Mouse (Mus musculus) granulocyte monocyte progenitor cell, adult 5-6 weeks (primary cell): ENCODE measurements around the gene Iah1. TPM values are rescaled to one million over a fixed set of nuclear protein-coding genes. Genes with fewer than 3 reads are reported as not detected.
A peak's percentile ranks its signal among the peaks of the same experiment; 100 is the strongest.

Experiments used
- ATAC-seq: replicated peaks from 2 replicates; pipeline ENCODE4 v1.8.0; 2016; ENCODE audit warnings: mild to moderate bottlenecking, moderate TSS enrichment, inconsistent platforms; ENCODE audit not compliant: poor library complexity, severe bottlenecking
- total RNA-seq, 2 experiments: library from RNA; stranded (forward) in 1 of 2; stranded (reverse) in 1 of 2; fragments of 200-712, 200-1000 nt in 1 of 2; fragments of >200 nt in 1 of 2; fragmentation: Nextera tagmentation in 1 of 2; gene quantifications; 2 replicates each; pipeline ENCODE4 v1.2.3; 2014 to 2017

Iah1 gene
- 39.0 and 46.8 TPM in 2 replicates for total RNA-seq (2014; fragmentation: Nextera tagmentation)
- 27.1 and 34.6 TPM in 2 replicates for total RNA-seq (2017)

DNA sequence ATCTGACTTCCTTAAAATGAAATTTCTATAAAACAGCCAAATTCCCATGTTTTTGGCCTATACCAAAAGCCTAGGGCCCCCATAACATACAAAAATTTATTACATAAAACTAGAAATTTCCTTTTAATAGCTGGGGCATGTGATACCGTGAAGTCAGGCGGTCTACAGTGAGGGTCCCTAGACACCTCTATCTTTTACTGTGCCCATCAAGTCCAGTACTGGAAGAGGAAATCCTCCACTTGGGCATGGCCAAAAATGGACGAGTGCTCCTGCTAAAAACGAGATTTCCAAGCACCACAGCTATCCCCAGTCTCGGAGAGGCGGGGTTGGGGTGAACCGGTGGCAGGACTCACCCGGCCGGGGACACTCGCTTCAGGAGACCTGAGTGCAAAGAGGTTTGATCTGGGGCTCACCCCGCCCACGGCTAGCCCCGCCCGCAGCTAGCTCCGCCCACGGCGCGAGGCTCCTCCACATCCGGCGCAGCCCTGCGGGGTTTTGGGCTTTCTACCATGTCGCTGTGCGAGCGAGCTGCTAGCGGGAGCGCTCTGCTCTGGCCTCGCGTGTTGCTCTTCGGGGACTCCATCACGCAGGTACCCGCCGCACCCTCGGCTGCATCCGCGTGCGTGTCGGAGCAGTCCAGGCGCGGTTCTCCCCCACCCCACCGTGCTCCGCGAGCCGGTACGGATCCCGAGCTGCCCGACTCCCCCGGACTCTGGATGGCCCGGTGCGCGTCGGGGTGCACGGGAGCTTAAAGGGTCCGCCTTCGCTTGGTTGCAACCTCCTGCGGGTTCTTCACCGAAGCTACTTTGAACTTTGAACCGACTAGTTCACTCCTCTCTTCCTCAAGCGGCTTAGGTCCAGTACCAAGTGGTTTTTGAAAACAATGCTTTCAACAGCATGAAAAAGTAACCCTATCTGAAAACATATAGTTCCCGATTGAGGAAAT lies at the start of gene Iah1:
TSS of gene Iah1 (plus strand) at position 467 of the 946 bp plus-strand sequence.
- peak; percentile 91 for ATAC-seq

DNA sequence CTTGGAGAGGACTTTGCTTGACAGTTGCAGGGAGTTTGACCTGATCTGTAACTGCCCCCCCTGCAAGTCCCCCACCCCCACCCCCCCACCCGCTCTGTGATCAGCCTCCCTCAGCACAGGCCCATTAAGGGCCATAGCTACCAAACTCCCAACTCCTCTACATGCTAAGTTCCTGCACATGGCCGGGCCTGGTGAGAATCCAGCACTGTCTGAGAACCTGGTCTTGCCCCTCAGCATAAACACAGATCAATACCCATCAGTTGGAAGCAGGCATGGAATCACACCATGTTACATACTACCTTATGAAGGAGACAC lies 49.4 kb upstream of the Iah1 start:
- no peak for ATAC-seq

DNA sequence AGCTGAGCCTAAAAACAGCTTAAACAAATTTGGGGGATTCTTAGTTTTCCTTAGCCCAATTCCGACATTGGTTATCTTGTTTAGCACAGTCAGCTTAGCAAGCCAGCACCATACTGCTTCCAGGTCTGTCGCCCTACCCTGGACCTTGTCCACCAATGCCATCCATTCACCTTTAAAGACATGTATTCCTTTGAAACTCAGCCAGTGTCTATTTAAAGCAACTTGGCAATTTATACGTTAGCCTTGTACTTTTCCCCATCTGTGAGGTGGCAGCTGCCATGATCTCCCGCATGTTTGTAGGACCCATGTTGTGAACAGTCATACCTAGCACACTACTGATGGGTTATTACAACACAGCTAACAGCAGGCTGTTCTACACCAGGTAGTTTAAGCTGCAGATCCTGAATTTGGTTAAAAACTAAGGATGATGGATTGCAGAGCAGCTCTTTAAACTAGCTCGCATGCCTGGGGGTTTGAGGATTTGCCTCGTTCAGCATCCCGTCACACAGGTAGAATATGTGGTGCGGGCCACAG lies 48.0 kb upstream of the Iah1 start:
- no peak for ATAC-seq

DNA sequence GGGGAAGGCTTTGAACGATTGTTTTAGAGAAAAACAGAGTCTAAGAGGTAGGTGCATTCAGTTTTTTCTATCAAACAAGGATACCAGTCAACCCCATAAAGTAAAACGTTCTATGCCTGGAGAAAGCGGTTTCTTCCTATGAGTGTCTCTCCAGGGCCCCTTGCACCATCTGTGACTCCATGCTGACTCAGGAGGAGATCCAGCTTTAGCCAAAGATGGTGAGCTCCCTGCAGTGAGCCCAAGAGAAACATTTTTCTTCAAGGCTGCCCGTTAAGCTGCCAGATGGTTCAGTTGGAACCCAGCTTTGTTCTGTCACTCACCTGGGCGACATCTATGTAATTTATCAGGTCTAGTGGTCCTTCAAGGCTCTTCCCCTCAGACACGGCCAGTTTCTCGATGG lies 41.7 kb upstream of the Iah1 start:
- ATAC-seq = no peak

DNA sequence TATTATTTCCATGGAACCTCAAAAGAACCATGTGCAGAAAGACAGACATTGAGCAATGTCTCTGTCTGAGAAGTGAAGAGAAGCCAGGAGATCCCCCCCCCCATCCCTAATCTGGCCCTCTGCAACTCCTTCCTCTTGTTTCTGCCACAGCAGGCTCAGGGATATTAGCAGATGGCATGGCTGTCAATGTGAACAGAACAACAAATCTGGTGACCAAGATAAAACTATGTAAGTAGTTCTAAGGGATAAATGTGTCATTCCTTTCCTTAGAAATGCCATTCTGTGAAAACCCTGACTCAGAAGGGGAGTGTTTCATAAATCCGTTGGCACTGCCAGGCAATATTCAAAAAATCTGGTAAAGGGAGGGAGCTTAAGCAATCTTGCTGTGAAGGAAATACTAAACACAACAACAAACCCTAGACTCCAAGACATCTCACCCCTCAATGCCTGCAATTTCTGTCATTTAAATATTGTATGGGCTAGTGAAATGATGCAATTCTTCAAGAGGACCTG lies 38.8 kb upstream of the Iah1 start:
- no peak for ATAC-seq

DNA sequence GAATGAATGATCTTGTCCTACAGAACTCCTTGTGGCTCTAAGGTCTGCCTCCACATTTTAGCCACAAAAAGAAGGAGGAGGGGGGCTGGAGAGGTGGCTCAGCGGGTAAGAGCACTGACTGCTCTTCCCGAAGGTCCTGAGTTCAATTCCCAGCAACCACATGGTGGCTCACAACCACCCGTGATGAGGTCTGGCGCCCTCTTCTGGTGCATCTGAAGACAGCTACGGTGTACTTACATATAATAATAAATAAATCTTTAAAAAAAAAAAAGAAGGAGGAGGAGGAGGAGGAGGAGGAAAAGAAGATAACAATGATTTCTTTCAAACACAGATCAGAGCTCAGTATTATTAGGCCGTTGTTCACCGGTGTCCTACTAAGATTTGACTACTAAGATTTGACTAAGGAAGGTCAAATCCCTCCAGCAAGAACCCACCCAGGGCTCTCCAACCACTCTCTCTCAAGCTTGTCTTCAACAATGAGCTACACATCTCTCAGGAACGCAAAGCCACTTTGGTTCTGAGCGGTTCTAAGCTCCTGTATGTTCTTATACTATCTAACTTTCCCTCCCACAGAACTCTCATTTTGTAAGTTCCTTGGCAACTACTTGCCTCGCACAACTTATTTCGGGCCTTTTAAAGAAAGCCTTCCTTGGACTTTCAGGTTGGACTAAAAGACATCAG lies 31.3 kb upstream of the Iah1 start, which contains the start of gene Cpsf3:
TSS of gene Cpsf3 (plus strand) at position 631 of the 681 bp plus-strand sequence.
- ATAC-seq = no peak

DNA sequence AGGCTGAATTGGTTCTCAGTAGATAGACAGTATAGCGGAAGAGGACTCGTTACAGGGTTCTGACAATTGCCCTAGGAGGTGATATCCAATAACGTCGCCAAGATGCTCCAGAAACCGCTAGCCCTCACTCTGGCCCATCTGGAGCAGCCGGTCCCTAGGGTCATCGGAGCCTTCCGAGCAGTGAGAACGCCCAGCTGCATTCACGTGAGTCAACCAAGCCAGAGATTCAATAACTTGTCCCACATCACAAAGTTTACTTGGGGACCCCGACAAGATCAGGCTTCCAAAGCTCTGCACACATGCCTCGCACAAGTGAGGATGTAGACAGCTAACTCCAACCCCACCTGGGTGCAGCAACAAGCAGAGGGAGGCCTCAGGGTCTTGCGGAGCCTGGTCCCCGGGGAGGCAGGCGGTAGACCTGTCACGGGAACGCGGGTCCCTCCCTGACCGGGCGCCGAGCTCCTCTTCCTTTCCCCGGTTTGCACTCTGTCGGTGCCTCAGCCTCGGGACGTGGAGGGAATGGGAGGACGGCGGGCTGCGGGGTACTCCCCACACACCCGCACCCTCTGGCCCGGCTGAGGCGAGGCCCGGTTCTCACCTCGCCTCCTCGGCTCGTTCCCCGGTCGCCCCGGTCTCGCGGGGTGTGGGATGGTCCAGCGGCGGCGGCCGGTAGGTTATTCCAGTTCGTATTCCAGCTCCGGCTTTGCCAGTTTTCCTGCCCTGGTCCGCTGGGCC lies 30.5 kb upstream of the Iah1 start:
- peak; percentile 45 for ATAC-seq

DNA sequence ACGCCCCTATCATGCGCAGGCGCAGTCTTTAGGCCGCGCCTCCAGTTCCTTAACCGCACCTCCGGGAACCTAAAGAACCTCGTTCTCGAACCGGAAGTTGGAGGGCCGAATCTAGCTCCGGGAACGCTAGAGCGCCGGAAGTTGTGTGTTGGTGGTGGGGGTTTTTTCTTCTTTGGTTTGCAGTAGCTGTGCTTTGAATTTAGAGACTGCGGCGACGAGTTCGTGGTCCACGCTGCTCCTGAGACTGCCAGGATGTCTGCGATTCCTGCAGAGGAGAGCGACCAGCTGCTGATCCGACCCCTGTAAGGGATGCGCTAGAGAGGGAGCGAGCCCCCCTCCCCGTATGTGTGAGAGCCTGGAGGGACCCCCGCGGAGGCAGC lies 30.0 kb upstream of the Iah1 start, which contains the start of gene Itgb1bp1:
TSS of gene Itgb1bp1 (minus strand) at position 42 of the 380 bp plus-strand sequence.
- peak; percentile 77 for ATAC-seq

DNA sequence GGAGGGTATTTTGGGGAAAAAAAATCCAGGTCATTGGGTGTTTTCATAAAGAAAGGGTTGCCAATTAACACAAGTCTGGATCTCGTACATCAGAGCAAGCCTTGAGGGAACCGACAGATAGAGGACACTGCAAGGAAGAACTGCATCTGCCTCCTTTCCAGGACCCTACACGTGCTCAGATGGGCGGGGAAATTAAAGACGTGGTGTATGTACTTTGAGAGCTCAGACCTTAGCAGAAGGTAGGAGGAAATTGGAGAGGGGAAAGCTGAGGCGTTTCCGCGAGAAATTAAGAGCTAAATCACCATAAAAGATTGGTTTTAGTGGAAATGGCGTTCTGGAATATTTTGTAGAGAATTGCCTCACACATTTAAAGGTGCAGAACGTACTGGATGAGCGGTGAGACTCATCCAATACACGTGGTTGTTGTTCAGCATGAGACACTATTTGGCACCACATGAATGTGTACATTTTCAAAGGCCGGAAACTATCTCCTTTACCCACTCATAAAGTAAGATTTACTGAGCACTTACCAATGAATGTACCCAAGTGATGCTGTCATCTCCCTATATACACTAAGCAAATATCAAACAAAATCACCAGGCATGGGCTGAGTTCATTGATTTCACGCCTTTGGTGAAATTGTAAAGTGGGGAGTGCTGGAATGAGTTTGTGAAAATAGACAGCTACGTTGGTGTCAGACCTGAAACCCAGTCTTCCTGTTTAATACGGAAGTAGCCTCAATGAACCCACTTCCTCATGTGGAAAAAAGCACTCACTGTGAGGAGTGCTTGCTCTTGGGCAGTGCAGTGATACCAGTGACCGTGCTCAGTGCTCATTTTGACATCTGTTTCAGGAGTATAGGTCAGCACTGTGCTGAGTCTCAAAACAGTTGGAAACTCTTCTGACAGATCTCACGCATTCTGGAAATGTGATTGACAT lies 29.2 kb upstream of the Iah1 start:
- ATAC-seq = peak; percentile 76

DNA sequence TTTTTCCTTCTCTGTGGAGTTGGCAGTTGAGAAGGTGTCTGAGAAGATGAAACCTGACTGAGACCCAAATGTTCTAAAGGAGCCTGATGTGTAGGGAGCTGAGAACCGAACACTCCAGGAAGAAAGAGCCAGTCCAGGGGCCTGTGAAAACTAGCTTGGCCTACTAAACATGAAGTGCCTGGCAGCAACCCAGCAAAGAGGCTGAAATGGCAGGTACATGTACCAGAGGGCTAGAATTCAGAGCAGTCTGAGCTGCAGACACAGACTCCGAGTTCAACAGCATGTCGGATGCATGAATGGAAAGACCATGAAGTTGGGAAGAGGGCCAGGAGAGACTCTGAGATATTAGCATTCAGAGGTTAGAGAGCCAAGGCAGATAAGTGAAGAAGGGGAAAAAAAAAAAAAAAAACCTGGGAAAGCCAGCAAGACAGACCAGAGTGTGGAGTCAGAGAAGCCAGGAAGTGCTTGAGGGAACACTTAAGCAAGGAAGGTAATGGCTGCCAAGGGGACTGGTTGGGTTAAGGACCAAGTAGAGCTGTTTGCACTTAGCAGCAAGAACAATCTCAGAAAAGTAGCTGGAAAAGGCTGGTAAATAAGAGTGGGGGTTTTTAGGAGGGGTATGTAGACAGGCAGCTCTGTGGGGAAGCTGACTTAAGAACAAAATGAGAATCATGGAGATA lies 27.3 kb upstream of the Iah1 start:
- no peak for ATAC-seq

DNA sequence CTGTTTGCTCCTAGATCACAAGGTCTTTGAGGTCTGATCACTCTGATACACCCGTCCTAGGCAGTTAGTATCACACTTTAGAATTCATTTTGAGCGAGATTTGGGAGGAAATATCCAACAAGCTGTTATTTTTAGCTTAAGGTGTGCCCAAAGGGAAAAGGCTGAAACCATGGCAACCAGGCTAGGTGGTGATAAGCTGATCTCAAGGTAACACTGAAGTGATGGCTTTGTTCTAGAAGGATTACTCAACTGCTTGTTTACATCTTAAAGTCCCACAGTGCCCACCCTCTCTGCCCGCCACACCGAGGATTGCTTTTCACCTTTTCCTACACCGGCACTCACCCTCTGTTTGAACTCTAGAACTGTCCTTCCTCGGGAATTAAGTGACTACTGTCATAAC lies 26.5 kb upstream of the Iah1 start:
- no peak for ATAC-seq

DNA sequence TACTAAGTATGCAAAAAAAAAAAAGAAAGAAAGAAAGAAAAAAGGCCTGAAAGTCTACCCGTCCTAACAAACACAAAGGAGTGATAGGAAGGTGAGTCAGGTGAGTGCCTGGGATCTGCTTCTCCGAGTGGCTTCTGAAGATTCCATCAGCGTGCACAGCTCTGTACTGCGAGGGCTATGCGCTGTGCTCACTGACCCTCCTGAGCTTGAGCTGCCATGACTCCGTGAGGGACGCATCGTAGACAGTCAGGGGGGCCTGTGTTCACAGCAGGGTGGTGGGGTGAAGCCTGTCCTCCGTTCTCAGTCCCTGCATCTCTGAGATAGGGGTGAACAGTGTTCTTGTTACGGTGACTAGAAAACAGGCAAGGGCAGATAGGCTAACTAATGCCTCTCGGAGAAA lies 17.3 kb upstream of the Iah1 start:
- no peak for ATAC-seq

DNA sequence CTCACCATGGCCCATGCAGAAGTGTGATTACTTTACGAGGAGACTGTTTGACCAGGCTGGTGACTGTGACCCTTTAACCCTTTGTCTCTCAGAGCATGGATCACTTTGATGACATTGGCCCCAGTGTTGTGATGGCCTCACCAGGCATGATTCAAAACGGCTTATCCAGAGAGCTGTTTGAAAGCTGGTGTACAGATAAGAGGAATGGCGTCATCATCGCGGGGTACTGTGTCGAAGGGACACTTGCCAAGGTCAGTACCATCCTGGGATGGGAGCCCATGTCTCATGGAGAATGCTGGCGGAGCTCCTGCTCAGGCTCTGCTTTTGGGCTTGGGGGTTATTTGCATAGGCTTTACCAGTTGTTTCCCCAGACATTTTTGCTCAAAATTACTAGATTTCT lies 14.9 kb upstream of the Iah1 start:
- no peak for ATAC-seq

DNA sequence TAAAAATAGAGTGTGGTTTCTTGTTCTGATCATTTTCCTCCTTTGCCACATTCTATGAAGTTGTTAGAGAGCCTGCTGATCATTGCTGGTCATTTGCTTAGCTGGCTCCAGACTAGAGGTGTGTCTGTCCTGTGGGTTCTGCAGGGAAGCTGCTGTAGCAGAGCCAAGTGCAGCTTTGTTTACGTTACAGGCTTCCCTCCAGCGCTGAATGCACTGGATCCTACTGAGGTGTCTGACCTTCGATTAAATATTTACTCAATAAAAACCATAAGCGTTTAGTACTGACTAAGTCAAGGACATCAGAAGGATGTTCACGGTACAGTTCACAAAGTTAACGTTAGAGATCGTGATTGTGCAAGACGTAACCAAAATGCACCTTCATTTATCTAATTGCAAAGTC lies 14.3 kb upstream of the Iah1 start:
- ATAC-seq = no peak

DNA sequence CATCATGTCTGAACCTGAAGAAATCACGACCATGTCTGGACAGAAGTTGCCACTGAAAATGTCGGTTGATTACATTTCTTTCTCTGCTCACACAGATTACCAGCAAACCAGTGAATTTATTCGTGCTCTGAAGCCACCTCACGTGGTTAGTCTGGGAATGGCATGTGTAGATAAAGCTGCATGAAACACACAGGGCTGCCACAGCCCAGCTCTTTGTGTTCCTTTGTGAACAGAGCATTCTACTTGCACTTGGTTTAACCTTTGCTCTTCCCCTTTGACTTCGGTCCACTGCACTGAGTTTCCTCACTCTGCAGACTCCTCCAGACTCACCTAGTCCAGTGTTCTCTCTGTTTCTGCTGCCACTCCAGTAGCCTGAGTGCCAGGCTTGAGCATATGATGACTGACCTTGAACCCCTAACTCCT lies 13.8 kb upstream of the Iah1 start:
- no peak for ATAC-seq

DNA sequence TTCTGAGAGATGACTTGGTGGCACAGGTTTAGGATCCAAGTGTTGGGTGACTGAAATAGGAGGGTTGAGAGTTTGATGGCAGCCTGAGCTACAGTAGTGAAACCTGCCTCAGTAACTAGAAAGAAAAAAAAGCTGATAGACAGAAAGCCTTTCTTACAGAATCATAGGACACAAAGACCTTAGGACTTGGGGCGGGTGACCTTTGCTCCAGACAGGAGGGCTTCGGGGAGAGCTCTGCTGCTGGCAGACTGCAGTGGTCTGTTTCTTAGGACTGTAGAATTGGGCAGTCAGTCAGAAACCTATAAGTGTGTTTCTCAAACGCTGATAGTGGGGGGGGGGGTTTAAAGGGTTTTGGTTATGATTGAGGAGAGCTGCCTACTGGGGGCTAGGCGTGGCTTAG lies 10.4 kb upstream of the Iah1 start:
- ATAC-seq = no peak

DNA sequence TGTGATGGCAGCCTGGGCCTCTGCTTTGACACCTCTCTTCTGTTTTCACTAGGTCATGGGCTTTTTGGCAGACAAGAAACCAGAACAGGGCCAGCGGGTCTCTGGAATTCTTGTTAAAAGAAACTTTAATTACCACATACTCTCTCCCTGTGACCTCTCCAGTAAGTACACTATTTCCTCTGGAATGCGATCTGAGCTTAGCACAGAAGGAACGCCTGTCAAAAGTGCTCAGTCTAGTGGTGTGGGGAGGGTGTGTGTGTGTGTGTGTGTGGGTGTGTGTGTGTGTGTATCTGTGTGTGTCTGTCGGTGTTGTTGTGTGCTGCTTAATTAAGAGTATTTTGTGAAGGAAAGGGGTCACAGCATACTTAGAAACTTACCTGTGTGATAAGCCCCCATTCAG lies 9.5 kb upstream of the Iah1 start:
- ATAC-seq = no peak

DNA sequence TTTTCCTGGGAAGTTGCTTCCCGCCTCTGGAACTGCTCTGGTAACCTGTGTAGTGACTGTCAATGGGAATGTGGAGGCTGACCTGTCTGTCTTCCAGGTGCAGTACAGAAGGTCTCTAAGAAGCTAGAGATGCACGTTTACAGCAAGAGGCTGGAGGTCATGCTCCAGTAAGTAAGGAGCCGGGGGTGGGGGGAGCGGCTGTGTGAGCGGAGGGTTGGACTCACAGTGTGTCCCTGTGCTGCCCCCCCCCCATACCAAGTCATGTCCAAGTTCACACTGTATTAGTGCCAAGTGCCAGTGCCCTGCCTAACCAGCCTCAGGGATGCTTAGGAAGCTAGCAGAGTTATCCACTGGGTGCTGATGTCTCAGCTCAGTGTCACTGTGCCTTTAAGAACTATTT lies 4.0 kb upstream of the Iah1 start:
- ATAC-seq = no peak

DNA sequence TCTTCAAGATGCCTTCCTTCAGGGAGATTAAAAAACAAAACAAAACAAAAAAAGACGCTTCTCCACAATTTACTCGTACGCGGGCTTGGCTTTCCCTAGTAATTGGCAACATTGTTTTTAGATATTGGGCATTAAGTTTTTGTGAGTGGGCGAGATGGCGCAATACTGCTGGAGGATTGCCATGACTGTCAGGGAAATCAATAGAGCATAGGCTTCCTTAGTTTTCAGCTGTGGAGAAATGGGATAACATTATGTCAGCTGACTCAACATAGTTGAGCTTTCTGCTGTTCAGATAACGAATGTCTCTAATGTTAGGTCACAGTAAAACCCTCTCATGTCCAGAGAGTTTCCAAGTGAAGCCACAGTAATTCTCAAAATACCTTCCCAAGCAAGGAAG lies 678 bp downstream of the Iah1 start:
- no peak for ATAC-seq
